Mouse (Mus musculus): Measurements from ENCODE around the gene BC052040. TPM values are rescaled to one million over a fixed set of nuclear protein-coding genes. Genes with fewer than 3 reads are reported as not detected.

BC052040 gene
- total and polyA plus RNA-seq, 3 experiments, result 2.1 to 2.8 (median 2.3) TPM

DNA sequence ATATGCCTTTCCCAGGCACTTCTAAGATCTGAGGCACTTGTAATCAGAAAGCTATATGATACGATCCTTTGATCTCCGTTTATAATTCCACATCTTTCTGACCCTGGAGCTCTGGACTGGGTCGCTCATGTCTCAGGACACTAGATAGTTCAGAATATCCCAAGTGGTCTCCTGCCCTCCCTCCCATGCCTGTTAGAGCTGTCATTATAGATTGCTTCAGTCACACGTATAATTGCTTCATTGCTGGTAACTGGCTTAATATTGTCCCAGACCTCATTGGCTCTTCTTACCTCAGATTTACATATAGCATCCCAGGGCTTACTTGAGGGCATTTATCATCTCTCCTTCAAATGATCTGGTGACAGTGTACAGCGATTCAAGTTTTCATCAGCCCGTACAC is 149.0 kb downstream of the BC052040 start:
- no peak overlapping the region for H3K4me3 ChIP-seq
- no peaks in the 10 kb centered on the region for H3K4me1 ChIP-seq (ENCODE audit: control insufficient read depth, insufficient read depth, low read length)
- TF ChIP-seq CTCF (IDR thresholded peaks at IDR 0.05), result no peak
- TF ChIP-seq EP300 (IDR thresholded peaks at IDR 0.05; ENCODE audit: insufficient read depth, low read depth, low read length), result no peak
- TF ChIP-seq POLR2A (IDR thresholded peaks at IDR 0.05; ENCODE audit: insufficient read depth, low read depth, low read length), result no peak
- 79% methylated on average over 6 of the region's 6 CpGs for WGBS
- DNase-seq, result no peak
- H3K79me2 ChIP-seq (replicated peaks; ENCODE audit: control insufficient read depth, insufficient read depth, low read length), result no peaks in the 10 kb centered on the region
- no peaks in the 10 kb centered on the region for H3K27me3 ChIP-seq (ENCODE audit: control insufficient read depth, insufficient read depth, low read length)
- H3K27ac ChIP-seq, result no peak overlapping the region
- H3K36me3 ChIP-seq (ENCODE audit: control insufficient read depth, insufficient read depth, low read length), result no peaks in the 10 kb centered on the region
- intact Hi-C loops (cut with DNase I), result no loop called here
- H3K9ac ChIP-seq (ENCODE audit: low read depth, low read length), result no peak overlapping the region

DNA sequence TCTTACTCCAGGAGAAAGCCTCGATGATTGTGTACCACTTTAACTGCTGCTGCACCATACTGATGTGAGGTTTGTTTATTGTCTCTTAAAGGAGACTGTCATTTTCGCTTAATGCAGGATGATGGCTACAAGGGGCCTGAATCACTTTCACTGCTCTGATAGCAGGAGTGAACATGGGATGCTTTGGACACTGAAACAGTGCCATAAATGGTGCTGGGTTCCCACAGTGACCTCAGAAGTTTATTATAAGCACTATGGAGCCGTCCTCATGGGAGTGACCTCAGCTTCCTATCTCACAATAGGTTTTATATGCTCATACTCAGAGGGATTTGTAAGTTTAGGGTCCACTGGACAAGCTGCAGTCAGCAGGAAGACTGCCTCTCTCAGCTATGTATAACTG is 149.7 kb downstream of the BC052040 start:
- Histone ChIP-seq H3K4me1 (ENCODE audit: control insufficient read depth, insufficient read depth, low read length) (no peaks in the 10 kb centered on the region), H3K9ac (ENCODE audit: low read depth, low read length) (no peak overlapping the region), H3K4me3 (no peak overlapping the region), H3K27me3 (ENCODE audit: control insufficient read depth, insufficient read depth, low read length) (no peaks in the 10 kb centered on the region), H3K79me2 (replicated peaks; ENCODE audit: control insufficient read depth, insufficient read depth, low read length) (no peaks in the 10 kb centered on the region), H3K27ac (no peak overlapping the region), H3K36me3 (ENCODE audit: control insufficient read depth, insufficient read depth, low read length) (no peaks in the 10 kb centered on the region)
- 39% methylated on average over 3 of the region's 3 CpGs for WGBS
- no peak for DNase-seq
- TF ChIP-seq POLR2A (IDR thresholded peaks at IDR 0.05; ENCODE audit: insufficient read depth, low read depth, low read length), result no peak
- no peak for TF ChIP-seq EP300 (IDR thresholded peaks at IDR 0.05; ENCODE audit: insufficient read depth, low read depth, low read length)
- TF ChIP-seq CTCF (IDR thresholded peaks at IDR 0.05), result no peak
- intact Hi-C loops (cut with DNase I), result no loop called here

- H3K79me2 ChIP-seq (replicated peaks; ENCODE audit: control insufficient read depth, insufficient read depth, low read length), result no peaks in the 10 kb centered on the region
- TF ChIP-seq CTCF (IDR thresholded peaks at IDR 0.05), result no peak
- TF ChIP-seq EP300 (IDR thresholded peaks at IDR 0.05; ENCODE audit: insufficient read depth, low read depth, low read length), result no peak
- no peak for TF ChIP-seq POLR2A (IDR thresholded peaks at IDR 0.05; ENCODE audit: insufficient read depth, low read depth, low read length)
- H3K27me3 ChIP-seq (ENCODE audit: control insufficient read depth, insufficient read depth, low read length), result no peaks in the 10 kb centered on the region
- no peak for DNase-seq
- intact Hi-C loops (cut with DNase I), result no loop called here
- 94% methylated on average over 4 of the region's 4 CpGs for WGBS
- H3K4me1 ChIP-seq (ENCODE audit: control insufficient read depth, insufficient read depth, low read length), result no peaks in the 10 kb centered on the region
- no peak overlapping the region for H3K9ac ChIP-seq (ENCODE audit: low read depth, low read length)
- H3K36me3 ChIP-seq (ENCODE audit: control insufficient read depth, insufficient read depth, low read length), result no peaks in the 10 kb centered on the region
- no peak overlapping the region for H3K27ac ChIP-seq
- H3K4me3 ChIP-seq, result no peak overlapping the region
These were observed 151.1 kb downstream of the BC052040 start for GRCm38 (mm10) chr2:115732572-115732971.

GRCm38 (mm10) chr2:115733017-115733692 is 151.6 kb downstream of the BC052040 start:
- Histone ChIP-seq H3K4me1 (ENCODE audit: control insufficient read depth, insufficient read depth, low read length) (no peaks in the 10 kb centered on the region), H3K79me2 (replicated peaks; ENCODE audit: control insufficient read depth, insufficient read depth, low read length) (no peaks in the 10 kb centered on the region), H3K27me3 (ENCODE audit: control insufficient read depth, insufficient read depth, low read length) (no peaks in the 10 kb centered on the region), H3K9ac (ENCODE audit: low read depth, low read length) (no peak overlapping the region), H3K36me3 (ENCODE audit: control insufficient read depth, insufficient read depth, low read length) (no peaks in the 10 kb centered on the region), H3K27ac (no peak overlapping the region), H3K4me3 (no peak overlapping the region)
- TF ChIP-seq EP300 (IDR thresholded peaks at IDR 0.05; ENCODE audit: insufficient read depth, low read depth, low read length) (no peak), CTCF (IDR thresholded peaks at IDR 0.05) (no peak), POLR2A (IDR thresholded peaks at IDR 0.05; ENCODE audit: insufficient read depth, low read depth, low read length) (no peak)
- WGBS, result 93% methylated on average over 8 of the region's 8 CpGs
- intact Hi-C loops (cut with DNase I), result no loop called here
- no peak for DNase-seq

GRCm38 (mm10) chr2:115734850-115735249 is 153.3 kb downstream of the BC052040 start:
- Histone ChIP-seq H3K9ac (ENCODE audit: low read depth, low read length) (no peak overlapping the region), H3K27ac (no peak overlapping the region), H3K79me2 (replicated peaks; ENCODE audit: control insufficient read depth, insufficient read depth, low read length) (no peaks in the 10 kb centered on the region), H3K4me3 (no peak overlapping the region), H3K36me3 (ENCODE audit: control insufficient read depth, insufficient read depth, low read length) (no peaks in the 10 kb centered on the region), H3K4me1 (ENCODE audit: control insufficient read depth, insufficient read depth, low read length) (no peaks in the 10 kb centered on the region), H3K27me3 (ENCODE audit: control insufficient read depth, insufficient read depth, low read length) (no peaks in the 10 kb centered on the region)
- no peak for DNase-seq
- 94% methylated on average over 6 of the region's 6 CpGs for WGBS
- intact Hi-C loops (cut with DNase I), result no loop called here
- TF ChIP-seq POLR2A (IDR thresholded peaks at IDR 0.05; ENCODE audit: insufficient read depth, low read depth, low read length) (no peak), CTCF (IDR thresholded peaks at IDR 0.05) (no peak), EP300 (IDR thresholded peaks at IDR 0.05; ENCODE audit: insufficient read depth, low read depth, low read length) (no peak)

GRCm38 (mm10) chr2:115736416-115736815 is 154.9 kb downstream of the BC052040 start:
- Histone ChIP-seq H3K27ac (no peak overlapping the region), H3K4me1 (ENCODE audit: control insufficient read depth, insufficient read depth, low read length) (no peaks in the 10 kb centered on the region), H3K36me3 (ENCODE audit: control insufficient read depth, insufficient read depth, low read length) (no peaks in the 10 kb centered on the region), H3K27me3 (ENCODE audit: control insufficient read depth, insufficient read depth, low read length) (no peaks in the 10 kb centered on the region), H3K4me3 (no peak overlapping the region), H3K9ac (ENCODE audit: low read depth, low read length) (no peak overlapping the region), H3K79me2 (replicated peaks; ENCODE audit: control insufficient read depth, insufficient read depth, low read length) (no peaks in the 10 kb centered on the region)
- WGBS, result 96% methylated on average over 3 of the region's 3 CpGs
- no peak for DNase-seq
- intact Hi-C loops (cut with DNase I), result no loop called here
- TF ChIP-seq EP300 (IDR thresholded peaks at IDR 0.05; ENCODE audit: insufficient read depth, low read depth, low read length) (no peak), CTCF (IDR thresholded peaks at IDR 0.05) (no peak), POLR2A (IDR thresholded peaks at IDR 0.05; ENCODE audit: insufficient read depth, low read depth, low read length) (no peak)

All from heart, adult 2 months (tissue).